Mouse (Mus musculus) forebrain, embryonic 14.5 days (tissue): Measurements from ENCODE around the gene Mars. TPM values are rescaled to one million over a fixed set of nuclear protein-coding genes. Genes with fewer than 3 reads are reported as not detected.

ENCODE experiments used
- ATAC-seq: fragments of 200-750 bp; cut with Nextera tagmentation; 2 replicates; pipeline ENCODE4 v1.8.0; 2017; ENCODE audit warnings: mild to moderate bottlenecking, moderate library complexity
- DNase-seq: peaks from one replicate; pipeline ENCODE4 v3.0.0-alpha.2; 2015; ENCODE audit warnings: low spot score
- H3K27ac ChIP-seq: fragments of 300-500 bp; sonication (generic); 2 replicates; pipeline ENCODE4 v1.5.1; 2014; ENCODE audit warnings: low read depth, mild to moderate bottlenecking, control low read depth, low read length, moderate library complexity
- H3K27me3 ChIP-seq: fragments of 300-500 bp; sonication (generic); replicated peaks from 2 replicates; pipeline ENCODE4 v1.6.1; 2014; ENCODE audit warnings: low read length, control low read depth, mixed read lengths; ENCODE audit not compliant: control insufficient read depth, insufficient read depth
- H3K36me3 ChIP-seq: fragments of 300-500 bp; sonication (generic); 2 replicates; pipeline ENCODE4 v1.6.1; 2014; ENCODE audit warnings: low read length, control low read depth; ENCODE audit not compliant: control insufficient read depth, insufficient read depth
- H3K4me1 ChIP-seq: fragments of 300-500 bp; sonication (generic); 2 replicates; pipeline ENCODE4 v1.6.1; 2014; ENCODE audit warnings: antibody characterized with exemption, low read length, control low read depth; ENCODE audit not compliant: control insufficient read depth, insufficient read depth
- H3K4me2 ChIP-seq: fragments of 300-500 bp; sonication (generic); 2 replicates; pipeline ENCODE4 v1.6.1; 2014; ENCODE audit warnings: mild to moderate bottlenecking, control low read depth, low read length
- H3K4me3 ChIP-seq: fragments of 300-500 bp; sonication (generic); 2 replicates; pipeline ENCODE4 v1.5.1; 2014; ENCODE audit warnings: low read depth, low read length, control low read depth
- H3K9ac ChIP-seq: fragments of 300-500 bp; sonication (generic); 2 replicates; pipeline ENCODE4 v1.6.1; 2014; ENCODE audit warnings: mild to moderate bottlenecking, low read length, control low read depth, moderate library complexity
- H3K9me3 ChIP-seq: fragments of 300-500 bp; sonication (generic); replicated peaks from 2 replicates; pipeline ENCODE4 v1.6.1; 2016; ENCODE audit warnings: low read length, control low read depth, mixed read lengths; ENCODE audit not compliant: control insufficient read depth
- WGBS: fragments of 180-500 bp; shearing (Covaris S2); extraction: QIAGEN DNeasy Blood & Tissue Kit; methylation state at CpG from one replicate; pipeline ENCODE4 v1.1.7; 2014; 5-methylcytosine and 5-hydroxymethylcytosine counted together
- polyA plus RNA-seq: library from polyadenylated mRNA; unstranded; fragments of >200 nt; fragmentation: Nextera tagmentation; extraction: Ambion mirVana; gene quantifications from 2 replicates; pipeline ENCODE4 v1.2.1, GENCODE M21; 2014

Gene Mars
- polyA plus RNA-seq, 1 experiment from 2014 or later, result 124 TPM

DNA sequence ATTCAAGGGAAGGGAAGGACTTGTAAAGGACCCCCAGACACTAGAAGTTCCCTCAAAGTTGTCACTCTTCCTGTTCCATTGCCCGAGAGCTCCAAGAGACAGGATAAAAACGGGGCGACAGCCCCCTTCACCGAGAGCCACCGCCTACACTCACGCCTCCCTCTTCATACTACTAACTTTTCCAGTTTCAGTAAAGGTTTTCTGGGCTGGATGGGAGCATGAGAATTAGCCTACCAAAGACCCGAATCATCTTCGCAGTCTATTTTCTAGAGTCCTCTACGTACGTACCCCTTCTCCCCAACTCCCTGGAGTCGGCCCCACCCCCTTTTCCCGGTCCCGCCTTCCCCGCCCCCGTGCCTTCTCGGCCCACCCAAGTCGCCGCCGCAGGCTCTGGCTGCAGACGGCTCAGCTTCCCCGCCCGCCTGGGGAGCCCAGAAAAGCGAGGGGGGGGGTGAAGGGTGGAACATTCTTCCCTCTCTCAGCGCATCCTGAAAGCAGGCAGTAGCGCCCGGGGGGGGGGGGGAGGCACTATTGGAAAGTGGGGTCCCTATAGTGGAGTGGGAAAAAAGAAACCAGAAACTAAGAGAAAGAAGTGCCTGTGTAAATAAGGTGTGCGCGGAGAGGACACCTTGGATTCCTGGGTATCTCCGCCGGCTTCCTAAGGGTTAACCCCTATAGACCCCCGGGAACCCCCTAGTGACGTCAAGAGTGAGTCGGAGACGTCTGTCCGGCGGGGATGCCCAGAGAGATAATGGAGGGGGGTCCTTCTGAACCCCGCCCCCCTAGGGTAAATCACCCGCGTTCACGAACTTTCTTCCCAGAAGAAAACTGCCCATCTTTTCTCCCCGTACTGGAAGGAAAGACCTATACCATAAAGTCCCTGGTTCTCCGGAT is 28.3 kb upstream of the Mars start:
- Histone ChIP-seq H3K27ac (no peak overlapping the region), H3K4me2 (peak overlapping the region; percentile 64), H3K36me3 (no peaks in the 10 kb centered on the region), H3K9ac (peak overlapping the region; percentile 29; the same call in 1 of the 2 replicates), H3K4me1 (peaks cover 23% of the 10 kb centered on the region), H3K4me3 (peak overlapping the region; percentile 29), H3K9me3 (no peaks in the 10 kb centered on the region), H3K27me3 (peaks cover 23% of the 10 kb centered on the region; the same call in 1 of the 2 replicates)
- ATAC-seq (peak; percentile 43), DNase-seq (peak; percentile 53)
- WGBS, result under 1% methylated on average over 41 of the region's 42 CpGs

DNA sequence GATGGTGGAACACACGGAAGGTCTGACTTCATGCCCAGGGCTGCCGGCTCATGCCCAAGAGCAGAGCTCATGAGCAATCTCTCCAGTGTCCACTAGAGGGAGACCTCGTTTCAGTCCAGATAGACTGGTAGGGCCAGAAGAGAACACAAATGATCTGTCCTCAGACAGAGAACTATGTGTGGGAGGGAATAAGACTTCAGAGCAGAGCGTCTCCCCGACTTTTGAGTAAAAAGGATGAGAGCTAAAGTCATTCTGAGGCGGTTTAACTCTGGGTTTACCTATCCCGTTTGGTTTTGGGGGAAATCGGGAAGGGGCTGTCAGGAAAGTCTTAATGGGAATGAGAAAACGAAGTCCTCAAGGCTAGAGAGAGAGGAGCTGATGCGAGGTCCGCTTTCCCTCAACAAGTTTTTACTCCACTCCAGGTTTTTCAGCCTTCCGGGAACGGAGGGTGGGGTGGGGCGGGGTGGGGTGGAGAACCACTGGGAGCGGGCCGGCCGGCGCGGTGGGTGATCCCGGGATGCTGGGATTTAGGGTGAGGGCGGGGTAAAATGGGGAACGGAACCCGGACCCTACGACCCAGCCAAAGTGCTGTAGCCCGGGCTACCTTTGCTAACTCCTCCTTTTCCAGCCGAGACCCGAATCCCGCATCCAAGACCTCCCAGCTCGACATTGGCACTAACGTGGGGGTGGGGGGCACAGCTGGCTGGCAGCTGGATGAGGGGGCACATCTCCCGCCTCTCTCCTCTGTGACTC is 27.5 kb upstream of the Mars start:
- H3K9ac ChIP-seq, result no peak overlapping the region; the same call in 1 of the 2 replicates
- H3K27ac ChIP-seq, result no peak overlapping the region
- no peaks in the 10 kb centered on the region for H3K9me3 ChIP-seq
- peak overlapping the region; percentile 64 for H3K4me2 ChIP-seq
- DNase-seq (peak; percentile 95), ATAC-seq (peak; percentile 76)
- H3K4me1 ChIP-seq, result peaks cover 23% of the 10 kb centered on the region
- H3K27me3 ChIP-seq, result peaks cover 23% of the 10 kb centered on the region; the same call in 1 of the 2 replicates
- peak overlapping the region; percentile 29 for H3K4me3 ChIP-seq
- WGBS, result under 1% methylated on average over 31 of the region's 31 CpGs
- H3K36me3 ChIP-seq, result no peaks in the 10 kb centered on the region

DNA sequence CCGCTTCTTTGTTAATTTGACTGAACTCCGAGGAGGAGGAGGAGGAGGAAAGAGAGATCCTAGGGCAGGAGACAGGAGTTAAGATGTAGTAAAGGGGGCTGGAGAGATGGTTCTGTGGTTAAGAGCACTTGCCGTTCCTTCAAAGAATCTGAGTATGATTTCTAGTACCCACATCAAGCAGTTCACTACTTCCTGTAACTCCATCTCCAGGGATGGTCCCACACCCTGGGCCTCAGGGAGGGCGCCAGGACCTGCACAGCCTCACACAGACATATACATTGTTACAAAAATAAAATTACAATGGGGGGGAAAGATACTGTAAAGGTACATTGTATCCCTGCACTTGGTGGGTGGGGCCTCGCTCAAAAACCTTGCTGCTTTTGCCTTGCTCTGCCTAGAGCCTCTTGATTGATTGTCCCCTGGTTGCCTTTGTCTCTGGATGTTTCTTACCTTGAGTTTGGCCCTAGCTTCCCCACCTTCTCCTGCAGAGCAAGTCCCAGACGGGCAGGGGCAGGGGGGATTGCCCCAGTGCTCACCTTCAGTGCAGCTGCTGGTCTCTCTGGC is 26.0 kb upstream of the Mars start:
- no peak overlapping the region for H3K4me2 ChIP-seq
- no peaks in the 10 kb centered on the region for H3K9me3 ChIP-seq
- ATAC-seq, result no peak
- DNase-seq, result no peak
- H3K4me3 ChIP-seq, result no peak overlapping the region
- H3K9ac ChIP-seq, result no peak overlapping the region
- H3K4me1 ChIP-seq, result peaks cover 23% of the 10 kb centered on the region
- H3K36me3 ChIP-seq, result no peaks in the 10 kb centered on the region
- 82% methylated on average over 6 of the region's 6 CpGs for WGBS
- no peak overlapping the region for H3K27ac ChIP-seq
- peaks cover 23% of the 10 kb centered on the region; the same call in 1 of the 2 replicates for H3K27me3 ChIP-seq

DNA sequence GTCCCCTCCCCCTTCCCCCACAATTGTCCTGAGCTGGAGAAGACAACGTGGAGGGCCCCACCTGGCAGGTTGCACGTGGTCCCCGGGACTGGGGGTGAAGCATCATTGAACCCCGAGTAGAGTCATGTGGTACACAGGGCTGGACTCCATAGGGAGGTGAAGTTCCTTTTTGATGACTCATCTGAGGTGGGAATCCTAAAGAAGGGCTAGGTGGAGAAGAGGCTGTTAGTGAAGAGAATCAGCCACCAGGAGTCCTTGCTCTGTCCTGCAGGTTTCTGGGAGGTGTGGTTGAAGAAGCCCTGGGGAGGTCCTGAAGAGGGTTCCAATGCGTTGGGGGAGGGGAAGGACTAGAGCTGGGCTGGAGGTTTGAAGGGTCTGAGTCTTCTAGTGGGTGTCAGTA is 25.4 kb upstream of the Mars start:
- DNase-seq (no peak), ATAC-seq (no peak)
- H3K27me3 ChIP-seq, result peaks cover 21% of the 10 kb centered on the region; the same call in 1 of the 2 replicates
- H3K27ac ChIP-seq, result no peak overlapping the region
- peaks cover 21% of the 10 kb centered on the region for H3K4me1 ChIP-seq
- no peaks in the 10 kb centered on the region for H3K36me3 ChIP-seq
- WGBS, result 79% methylated on average over 5 of the region's 5 CpGs
- no peak overlapping the region for H3K4me3 ChIP-seq
- no peaks in the 10 kb centered on the region for H3K9me3 ChIP-seq
- H3K4me2 ChIP-seq, result no peak overlapping the region
- no peak overlapping the region for H3K9ac ChIP-seq

DNA sequence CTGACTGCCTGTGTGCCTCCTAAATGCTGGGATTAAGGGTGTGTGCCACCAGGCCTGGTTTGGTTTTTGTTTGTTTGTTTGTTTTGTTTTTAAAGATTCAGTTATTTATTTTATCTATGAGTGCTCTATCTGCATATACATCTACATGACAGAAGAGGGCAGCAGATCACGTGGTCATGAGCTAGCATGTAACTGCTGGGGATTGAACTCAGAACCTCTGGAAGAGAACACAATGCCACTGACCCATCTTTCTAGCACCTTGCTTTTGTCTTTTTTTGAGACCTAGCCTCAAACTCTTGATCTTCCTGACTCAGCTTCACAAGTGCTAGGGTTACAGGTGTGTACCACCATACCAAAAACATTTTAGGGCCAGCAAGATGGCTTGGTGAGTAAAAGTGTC is 23.7 kb upstream of the Mars start:
- ATAC-seq, result no peak
- Histone ChIP-seq H3K9ac (no peak overlapping the region), H3K4me3 (no peak overlapping the region), H3K4me1 (peaks cover 5% of the 10 kb centered on the region), H3K4me2 (no peak overlapping the region), H3K36me3 (no peaks in the 10 kb centered on the region), H3K9me3 (no peaks in the 10 kb centered on the region), H3K27me3 (peaks cover 13% of the 10 kb centered on the region; the same call in 1 of the 2 replicates), H3K27ac (no peak overlapping the region)
- DNase-seq, result no peak
- 43% methylated on average over 1 of the region's 1 CpGs for WGBS

DNA sequence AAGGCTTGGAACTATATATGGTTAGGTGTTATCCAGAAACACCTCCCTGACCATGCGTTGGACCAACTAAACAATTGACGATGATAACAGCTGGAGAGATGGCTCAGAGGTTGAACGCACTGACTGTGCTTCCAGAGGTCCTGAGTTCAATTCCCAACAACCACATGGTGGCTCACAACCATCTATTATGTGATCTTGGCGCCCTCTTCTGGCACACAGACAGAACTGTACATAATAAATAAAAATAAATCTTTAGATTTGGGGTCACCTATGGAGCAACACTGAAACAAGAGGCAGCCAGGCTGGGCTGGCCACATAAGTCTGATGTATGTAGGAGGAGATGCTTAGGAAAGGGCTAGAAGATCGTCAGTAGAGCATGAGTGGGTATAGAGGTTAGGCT is 21.6 kb upstream of the Mars start:
- Histone ChIP-seq H3K9ac (no peak overlapping the region), H3K4me1 (no peaks in the 10 kb centered on the region), H3K36me3 (no peaks in the 10 kb centered on the region), H3K9me3 (no peaks in the 10 kb centered on the region), H3K27me3 (peaks cover 18% of the 10 kb centered on the region), H3K27ac (no peak overlapping the region), H3K4me2 (no peak overlapping the region), H3K4me3 (no peak overlapping the region)
- ATAC-seq (no peak), DNase-seq (no peak)
- WGBS, result 78% methylated on average over 5 of the region's 5 CpGs

DNA sequence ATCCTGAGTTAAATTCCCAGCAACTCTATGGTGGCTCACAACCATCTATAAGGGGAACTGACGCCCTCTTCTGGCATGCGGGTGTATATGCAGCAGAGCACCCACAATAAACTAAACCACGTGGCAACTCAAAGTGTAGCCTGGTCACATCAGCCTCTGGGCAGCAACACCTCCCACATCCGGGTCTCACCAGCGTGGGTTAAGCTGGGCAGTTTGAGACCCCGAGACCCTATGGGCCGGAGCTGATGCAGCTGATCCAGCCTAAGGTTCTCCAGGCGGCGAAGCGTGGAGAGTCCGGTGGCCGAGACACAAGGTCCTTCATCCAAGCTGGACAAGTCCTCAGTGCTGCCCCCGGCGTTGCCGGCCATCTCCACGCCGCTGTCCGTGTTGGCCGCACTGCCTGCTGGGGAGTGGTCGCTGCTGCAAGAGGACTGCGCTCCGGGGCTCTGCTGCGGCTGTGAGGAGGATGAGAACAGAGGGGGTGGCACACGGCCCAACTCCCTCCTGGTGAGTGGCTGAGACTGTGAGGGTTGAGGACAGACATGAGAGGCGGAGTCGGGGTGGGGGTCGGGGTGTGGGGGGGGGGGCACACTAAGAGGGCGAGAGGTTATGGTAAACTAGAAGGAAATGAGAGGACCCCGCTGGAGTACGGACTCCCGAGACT is 20.8 kb upstream of the Mars start:
- H3K9ac ChIP-seq, result 0 out of 2 replicates have a peak overlapping the region, but pooled peaks have one; percentile 13
- no peaks in the 10 kb centered on the region for H3K4me1 ChIP-seq
- H3K27ac ChIP-seq, result no peak overlapping the region
- peaks cover 26% of the 10 kb centered on the region for H3K27me3 ChIP-seq
- peak overlapping the region; percentile 37 for H3K4me2 ChIP-seq
- whole genome bisulfite sequencing, result 30% methylated on average over 30 of the region's 31 CpGs
- DNase-seq (peak; percentile 37), ATAC-seq (peak; percentile 35; the same call in 1 of the 2 replicates)
- no peaks in the 10 kb centered on the region for H3K36me3 ChIP-seq
- no peaks in the 10 kb centered on the region for H3K9me3 ChIP-seq
- H3K4me3 ChIP-seq, result 0 out of 2 replicates have a peak overlapping the region, but pooled peaks have one; percentile 3

DNA sequence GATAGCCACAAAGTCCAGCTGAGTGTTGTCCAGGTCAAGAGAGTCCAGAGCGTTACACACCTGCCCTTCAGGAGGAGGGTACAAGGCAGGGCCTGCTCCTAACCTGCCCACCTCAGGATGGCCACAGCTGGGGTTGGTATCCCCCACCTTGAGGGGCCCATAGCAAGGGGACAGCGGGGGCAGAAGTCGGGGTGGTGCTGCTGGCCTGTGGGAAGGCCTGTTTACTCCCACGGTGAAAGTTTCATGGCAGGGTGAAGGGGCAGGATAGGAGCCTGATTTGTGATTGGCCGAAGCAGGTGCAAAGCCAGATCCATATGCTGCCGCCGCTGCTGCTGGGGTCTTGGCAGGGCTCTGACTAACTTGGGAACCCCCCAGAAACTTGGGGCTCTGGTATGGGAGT is 18.6 kb upstream of the Mars start:
- peaks cover 46% of the 10 kb centered on the region for H3K27me3 ChIP-seq

More for the DNA sequence above, 18.6 kb upstream of the Mars start:
- 83% methylated on average over 7 of the region's 7 CpGs for WGBS
- Histone ChIP-seq H3K9ac (no peak overlapping the region), H3K36me3 (no peaks in the 10 kb centered on the region), H3K27ac (no peak overlapping the region), H3K9me3 (no peaks in the 10 kb centered on the region), H3K4me3 (no peak overlapping the region), H3K4me2 (no peak overlapping the region), H3K4me1 (peaks cover 7% of the 10 kb centered on the region; the same call in 1 of the 2 replicates)
- no peak for DNase-seq
- no peak for ATAC-seq
